Mouse (Mus musculus) intestine, embryonic 16.5 days (tissue): ENCODE measurements around the gene Mrpl23. TPM values are rescaled to one million over a fixed set of nuclear protein-coding genes. Genes with fewer than 3 reads are reported as not detected.
A peak's percentile ranks its signal among the peaks of the same experiment; 100 is the strongest.

Experiments
- ATAC-seq: fragments of 200-750 bp; cut with Nextera tagmentation; 2 replicates; pipeline ENCODE4 v1.8.0; 2017; ENCODE audit warnings: moderate TSS enrichment, moderate library complexity
- H3K27ac ChIP-seq: fragments of 300-500 bp; sonication (generic); 2 replicates; pipeline ENCODE4 v1.5.1; 2014; ENCODE audit warnings: mild to moderate bottlenecking, low read length
- H3K27me3 ChIP-seq: fragments of 300-500 bp; sonication (generic); replicated peaks from 2 replicates; pipeline ENCODE4 v1.6.1; 2014; ENCODE audit warnings: low read length, control low read depth, mixed read lengths; ENCODE audit not compliant: control insufficient read depth, insufficient read depth
- H3K36me3 ChIP-seq: fragments of 300-500 bp; sonication (generic); 2 replicates; pipeline ENCODE4 v1.6.1; 2014; ENCODE audit warnings: low read length, control low read depth; ENCODE audit not compliant: control insufficient read depth, insufficient read depth
- H3K4me1 ChIP-seq: fragments of 300-500 bp; sonication (generic); 2 replicates; pipeline ENCODE4 v1.6.1; 2014; ENCODE audit warnings: low read length, control low read depth, mixed read lengths; ENCODE audit not compliant: control insufficient read depth, insufficient read depth
- H3K4me2 ChIP-seq: fragments of 300-500 bp; sonication (generic); 2 replicates; pipeline ENCODE4 v1.6.1; 2014; ENCODE audit warnings: low read depth, low read length, control low read depth
- H3K4me3 ChIP-seq: fragments of 300-500 bp; sonication (generic); 2 replicates; pipeline ENCODE4 v1.5.1; 2014; ENCODE audit warnings: mild to moderate bottlenecking, low read length
- H3K9ac ChIP-seq: fragments of 300-500 bp; sonication (generic); 2 replicates; pipeline ENCODE4 v1.6.1; 2014; ENCODE audit warnings: low read depth, low read length
- H3K9me3 ChIP-seq: fragments of 300-500 bp; sonication (generic); 2 replicates; pipeline ENCODE4 v1.6.1; 2016; ENCODE audit warnings: low read length, control low read depth; ENCODE audit not compliant: control insufficient read depth
- WGBS: fragments of 180-500 bp; shearing (Covaris S2); extraction: QIAGEN DNeasy Blood & Tissue Kit; methylation state at CpG from one replicate; pipeline ENCODE4 v1.1.7; 2014; 5-methylcytosine and 5-hydroxymethylcytosine counted together
- polyA plus RNA-seq: library from polyadenylated mRNA; unstranded; fragments of >200 nt; fragmentation: Nextera tagmentation; extraction: Ambion mirVana; gene quantifications from 2 replicates; pipeline ENCODE4 v1.2.1, GENCODE M21; 2015

The Mrpl23 gene
- polyA plus RNA-seq, 1 experiment from 2014 or later: 50.3 TPM

DNA sequence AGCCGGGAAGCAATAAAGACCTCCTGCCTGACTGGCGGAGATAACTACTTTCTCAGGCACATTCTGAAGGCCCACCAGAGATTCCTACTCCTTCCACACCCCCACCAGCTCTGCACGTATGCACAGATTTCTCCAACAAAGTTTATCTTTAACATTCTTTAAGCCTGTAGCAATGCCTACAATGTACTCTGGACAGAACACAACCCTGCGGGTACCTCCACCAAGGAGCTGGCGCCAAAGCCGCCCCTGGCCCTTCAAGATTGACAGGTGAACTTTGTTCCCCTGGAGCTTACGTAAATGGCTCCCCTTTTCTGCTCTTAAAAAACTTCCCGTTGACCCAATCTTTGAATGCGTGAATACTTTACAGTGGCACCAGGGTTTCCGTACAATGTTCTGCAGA lies 3.1 kb upstream of the Mrpl23 start:
- peak overlapping the region; percentile 25; the same call in 1 of the 2 replicates for H3K4me2 ChIP-seq
- 38% methylated on average over 10 of the region's 10 CpGs for WGBS
- H3K4me3 ChIP-seq: no peak overlapping the region
- no peaks in the 10 kb centered on the region for H3K9me3 ChIP-seq
- H3K27ac ChIP-seq: peak overlapping the region; percentile 93
- peak; percentile 57 for ATAC-seq
- peaks cover 65% of the 10 kb centered on the region for H3K4me1 ChIP-seq
- H3K27me3 ChIP-seq: no peaks in the 10 kb centered on the region
- H3K9ac ChIP-seq: peak overlapping the region; percentile 15; the same call in 1 of the 2 replicates
- no peaks in the 10 kb centered on the region for H3K36me3 ChIP-seq

DNA sequence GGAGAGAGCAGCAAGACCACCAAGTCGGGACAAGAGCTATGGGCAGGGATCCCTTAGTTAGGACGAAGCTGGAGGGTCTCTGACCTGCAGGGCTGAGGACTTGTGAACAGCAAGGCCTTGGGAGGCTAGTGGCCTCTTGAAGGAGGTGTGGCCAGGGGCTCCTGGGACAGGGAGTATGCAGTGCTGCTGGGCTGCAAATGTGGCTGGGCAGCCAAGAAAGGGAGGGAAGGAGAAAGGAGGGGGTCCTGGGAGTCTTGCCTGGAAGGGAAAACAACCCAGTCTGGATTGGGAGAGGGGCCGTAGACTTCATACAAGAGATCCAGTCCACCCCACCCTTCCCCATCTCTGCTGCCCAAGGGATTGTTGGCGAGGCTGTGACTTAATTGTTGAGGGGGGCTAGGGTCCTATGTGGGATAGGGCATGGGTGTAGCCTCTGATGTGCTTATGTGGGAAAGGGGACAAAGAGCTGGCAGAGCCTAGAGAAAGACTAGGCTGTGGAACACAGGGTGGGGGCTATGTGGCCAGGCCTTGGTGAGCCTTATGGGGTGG lies 439 bp upstream of the Mrpl23 start:
- peak overlapping the region; percentile 88 for H3K9ac ChIP-seq
- peak overlapping the region; percentile 77; the same call in 1 of the 2 replicates for H3K4me2 ChIP-seq
- H3K36me3 ChIP-seq: no peaks in the 10 kb centered on the region
- H3K4me3 ChIP-seq: no peak overlapping the region
- no peaks in the 10 kb centered on the region for H3K27me3 ChIP-seq
- H3K27ac ChIP-seq: peak overlapping the region; percentile 93
- no peaks in the 10 kb centered on the region for H3K9me3 ChIP-seq
- 68% methylated on average over 4 of the region's 4 CpGs for WGBS
- 0 out of 2 replicates have a peak, but pooled peaks have one; percentile 0 for ATAC-seq
- peaks cover 58% of the 10 kb centered on the region for H3K4me1 ChIP-seq

GRCm38 (mm10) chr7:142533059-142533855 lies 771 bp downstream of the Mrpl23 start:
- peak; percentile 69 for ATAC-seq
- peak overlapping the region; percentile 88 for H3K9ac ChIP-seq
- H3K9me3 ChIP-seq: no peaks in the 10 kb centered on the region
- no peaks in the 10 kb centered on the region for H3K36me3 ChIP-seq
- H3K27me3 ChIP-seq: no peaks in the 10 kb centered on the region
- peak overlapping the region; percentile 63 for H3K4me3 ChIP-seq
- H3K27ac ChIP-seq: peak overlapping the region; percentile 93
- H3K4me2 ChIP-seq: peak overlapping the region; percentile 77
- H3K4me1 ChIP-seq: peaks cover 54% of the 10 kb centered on the region
- WGBS: 2% methylated on average over 40 of the region's 44 CpGs

DNA sequence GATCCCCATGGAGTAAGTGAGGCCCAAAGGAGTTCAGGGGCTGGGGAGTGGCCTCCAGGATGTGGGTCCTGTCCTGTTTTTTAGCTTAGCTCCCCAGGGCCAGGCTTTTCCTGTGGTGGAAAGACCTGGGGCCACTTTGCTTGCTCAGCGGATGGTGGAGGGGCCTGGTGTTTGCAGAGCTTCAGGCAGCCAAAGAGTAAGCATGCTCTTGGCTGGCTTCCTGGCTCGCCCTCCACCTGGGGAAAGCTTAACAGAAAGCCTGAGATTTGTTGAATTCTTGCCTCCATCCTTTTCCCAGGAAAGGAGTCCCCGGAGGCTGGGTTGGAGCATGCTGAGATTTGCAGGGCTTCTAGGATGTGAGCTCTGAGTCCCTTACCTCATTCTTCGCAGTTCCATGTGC lies 2.6 kb downstream of the Mrpl23 start:
- Histone ChIP-seq H3K4me2 (no peak overlapping the region), H3K9me3 (no peaks in the 10 kb centered on the region), H3K9ac (peak overlapping the region; percentile 88), H3K4me1 (peaks cover 54% of the 10 kb centered on the region), H3K4me3 (no peak overlapping the region), H3K27me3 (no peaks in the 10 kb centered on the region), H3K36me3 (no peaks in the 10 kb centered on the region), H3K27ac (peak overlapping the region; percentile 93)
- 40% methylated on average over 4 of the region's 4 CpGs for WGBS
- ATAC-seq: no peak

DNA sequence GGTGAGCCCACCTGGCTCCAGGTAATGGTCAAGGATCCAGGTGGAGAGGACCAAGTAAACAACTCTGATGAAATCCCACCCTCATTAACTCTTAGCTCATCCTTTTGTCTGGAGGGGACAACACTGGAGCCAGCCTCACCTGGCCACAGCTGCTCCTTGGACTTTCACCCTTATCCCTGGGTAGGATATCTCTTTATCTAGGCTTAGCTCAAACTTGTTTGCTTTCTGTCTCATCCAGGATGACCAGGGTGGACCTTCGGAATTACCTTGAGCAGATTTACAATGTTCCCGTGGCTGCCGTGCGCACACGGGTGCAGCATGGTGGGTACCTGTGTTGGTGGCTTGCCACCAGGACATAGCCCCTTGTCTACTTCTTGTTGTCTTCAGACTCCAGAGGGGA lies 3.3 kb downstream of the Mrpl23 start:
- no peaks in the 10 kb centered on the region for H3K36me3 ChIP-seq
- no peak overlapping the region for H3K4me3 ChIP-seq
- H3K4me1 ChIP-seq: peaks cover 56% of the 10 kb centered on the region
- no peaks in the 10 kb centered on the region for H3K27me3 ChIP-seq
- H3K9ac ChIP-seq: peak overlapping the region; percentile 88; the same call in 1 of the 2 replicates
- 78% methylated on average over 5 of the region's 5 CpGs for WGBS
- peak; percentile 22 for ATAC-seq
- no peak overlapping the region for H3K4me2 ChIP-seq
- peak overlapping the region; percentile 93 for H3K27ac ChIP-seq
- no peaks in the 10 kb centered on the region for H3K9me3 ChIP-seq

GRCm38 (mm10) chr7:142537181-142537580 lies 4.7 kb downstream of the Mrpl23 start:
- ATAC-seq: no peak
- peak overlapping the region; percentile 43 for H3K27ac ChIP-seq
- 53% methylated on average over 5 of the region's 5 CpGs for WGBS
- no peaks in the 10 kb centered on the region for H3K36me3 ChIP-seq
- H3K4me2 ChIP-seq: no peak overlapping the region
- H3K9me3 ChIP-seq: no peaks in the 10 kb centered on the region
- H3K4me3 ChIP-seq: no peak overlapping the region
- 0 out of 2 replicates have a peak overlapping the region, but pooled peaks have one; percentile 36 for H3K9ac ChIP-seq
- no peaks in the 10 kb centered on the region for H3K27me3 ChIP-seq
- H3K4me1 ChIP-seq: peaks cover 63% of the 10 kb centered on the region

- Histone ChIP-seq H3K27me3 (no peaks in the 10 kb centered on the region), H3K27ac (peak overlapping the region; percentile 69), H3K4me3 (no peak overlapping the region), H3K9ac (peak overlapping the region; percentile 62), H3K4me1 (peaks cover 64% of the 10 kb centered on the region), H3K9me3 (no peaks in the 10 kb centered on the region), H3K36me3 (no peaks in the 10 kb centered on the region), H3K4me2 (no peak overlapping the region)
- 0 out of 2 replicates have a peak, but pooled peaks have one; percentile 29 for ATAC-seq
- WGBS: 10% methylated on average over 6 of the region's 6 CpGs
Observed at GRCm38 (mm10) chr7:142537879-142538278, 5.4 kb downstream of the Mrpl23 start.

GRCm38 (mm10) chr7:142538291-142538690 lies 5.8 kb downstream of the Mrpl23 start:
- H3K4me1 ChIP-seq: peaks cover 68% of the 10 kb centered on the region
- no peak overlapping the region for H3K4me2 ChIP-seq
- 18% methylated on average over 4 of the region's 4 CpGs for WGBS
- no peaks in the 10 kb centered on the region for H3K9me3 ChIP-seq
- peak overlapping the region; percentile 62 for H3K9ac ChIP-seq
- no peaks in the 10 kb centered on the region for H3K27me3 ChIP-seq
- ATAC-seq: no peak
- no peak overlapping the region for H3K4me3 ChIP-seq
- H3K27ac ChIP-seq: peak overlapping the region; percentile 69
- H3K36me3 ChIP-seq: no peaks in the 10 kb centered on the region

DNA sequence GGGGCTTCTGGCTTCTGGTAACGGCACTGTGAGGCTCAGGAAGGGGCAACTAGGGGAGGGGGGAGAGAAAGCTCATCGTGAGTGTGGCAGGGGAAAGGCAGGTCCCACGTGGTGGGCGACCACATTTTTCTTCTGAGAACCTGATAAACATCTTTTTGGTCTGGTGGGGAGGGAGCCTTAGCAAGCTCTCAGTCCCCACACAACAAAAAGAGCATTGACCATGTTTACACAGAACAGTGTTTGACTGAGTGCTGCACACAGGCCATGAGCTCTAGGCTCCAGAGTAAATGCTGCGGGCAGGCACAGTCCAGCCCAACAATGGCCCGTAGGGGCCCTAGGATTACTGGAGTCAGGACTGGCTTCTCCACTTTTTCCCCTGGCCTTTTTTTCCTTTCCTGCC lies 6.3 kb downstream of the Mrpl23 start:
- Histone ChIP-seq H3K4me3 (no peak overlapping the region), H3K4me1 (peaks cover 66% of the 10 kb centered on the region), H3K27ac (peak overlapping the region; percentile 69), H3K4me2 (no peak overlapping the region), H3K9ac (peak overlapping the region; percentile 62), H3K27me3 (no peaks in the 10 kb centered on the region), H3K36me3 (no peaks in the 10 kb centered on the region), H3K9me3 (no peaks in the 10 kb centered on the region)
- ATAC-seq: no peak
- WGBS: 22% methylated on average over 6 of the region's 6 CpGs
